Mouse (Mus musculus) bone marrow, adult 2 months (tissue): Measurements from ENCODE around the gene Cx3cr1.

Experiments
- CTCF ChIP-seq: fragments of 200-500 bp; IDR thresholded peaks from 2 replicates; pipeline ENCODE4 v1.5.1; 2011; ENCODE audit warnings: low read length, control low read depth; ENCODE audit not compliant: control insufficient read depth, insufficient read depth
- POLR2A ChIP-seq: fragments of 200-500 bp; IDR thresholded peaks from 2 replicates; pipeline ENCODE4 v1.6.1; 2011; ENCODE audit warnings: low read depth, mild to moderate bottlenecking, control low read depth, low read length, borderline replicate concordance; ENCODE audit not compliant: control insufficient read depth

- TF ChIP-seq CTCF (peak; percentile 61), POLR2A (no peak)
Observed at GRCm38 (mm10) chr9:119982241-119982811, 87.4 kb downstream of the Cx3cr1 start.
